Mouse (Mus musculus) forebrain, embryonic 11.5 days (tissue): ENCODE results near the gene Krt9. TPM values are rescaled to one million over a fixed set of nuclear protein-coding genes. Genes with fewer than 3 reads are reported as not detected.

Experiments
- ATAC-seq: fragments of 200-750 bp; cut with Nextera tagmentation; replicated peaks from 2 replicates; pipeline ENCODE4 v1.8.0; 2017; ENCODE audit warnings: moderate TSS enrichment; ENCODE audit not compliant: low FRiP score
- DNase-seq: peaks from one replicate; pipeline ENCODE4 v3.0.0-alpha.2; 2017; ENCODE audit warnings: low spot score
- H3K27ac ChIP-seq: fragments of 300-500 bp; sonication (generic); 2 replicates; pipeline ENCODE4 v1.5.1; 2014; ENCODE audit warnings: low read depth, low read length
- H3K27me3 ChIP-seq: fragments of 300-500 bp; sonication (generic); 2 replicates; pipeline ENCODE4 v1.6.1; 2014; ENCODE audit warnings: mild to moderate bottlenecking, low read length, mixed read lengths; ENCODE audit not compliant: control insufficient read depth, insufficient read depth
- H3K36me3 ChIP-seq: fragments of 300-500 bp; sonication (generic); 2 replicates; pipeline ENCODE4 v1.6.1; 2014; ENCODE audit warnings: mild to moderate bottlenecking, low read length, moderate library complexity, mixed read lengths; ENCODE audit not compliant: control insufficient read depth, insufficient read depth
- H3K4me1 ChIP-seq: fragments of 300-500 bp; sonication (generic); replicated peaks from 2 replicates; pipeline ENCODE4 v1.6.1; 2014; ENCODE audit warnings: low read length, mixed read lengths; ENCODE audit not compliant: control insufficient read depth, insufficient read depth
- H3K4me2 ChIP-seq: fragments of 300-500 bp; sonication (generic); 2 replicates; pipeline ENCODE4 v1.6.1; 2014; ENCODE audit warnings: low read depth, mild to moderate bottlenecking, low read length, moderate library complexity, mixed read lengths; ENCODE audit not compliant: severe bottlenecking
- H3K4me3 ChIP-seq: fragments of 300-500 bp; sonication (generic); 2 replicates; pipeline ENCODE4 v1.5.1; 2014; ENCODE audit warnings: low read depth, low read length
- H3K9ac ChIP-seq: fragments of 300-500 bp; sonication (generic); 2 replicates; pipeline ENCODE4 v1.6.1; 2014; ENCODE audit warnings: low read length
- H3K9me3 ChIP-seq: fragments of 300-500 bp; sonication (generic); 2 replicates; pipeline ENCODE4 v1.6.1; 2016; ENCODE audit warnings: low read length, mixed read lengths; ENCODE audit not compliant: control insufficient read depth
- WGBS: fragments of 180-500 bp; shearing (Covaris S2); extraction: QIAGEN DNeasy Blood & Tissue Kit; methylation state at CpG from one replicate; pipeline ENCODE4 v1.1.7; 2014; 5-methylcytosine and 5-hydroxymethylcytosine counted together
- polyA plus RNA-seq: library from polyadenylated mRNA; unstranded; fragments of >200 nt; fragmentation: Nextera tagmentation; extraction: Ambion mirVana; gene quantifications from 2 replicates; pipeline ENCODE4 v1.2.1, GENCODE M21; 2014

Krt9 gene
- polyA plus RNA-seq, 1 experiment from 2014 or later, result not detected

GRCm38 (mm10) chr11:100164392-100164791, 28.7 kb downstream of the Krt9 start:
- Histone ChIP-seq H3K36me3 (no peaks in the 10 kb centered on the region), H3K4me1 (no peaks in the 10 kb centered on the region), H3K9ac (no peak overlapping the region), H3K27ac (no peak overlapping the region), H3K4me2 (no peak overlapping the region), H3K9me3 (no peaks in the 10 kb centered on the region), H3K27me3 (no peaks in the 10 kb centered on the region), H3K4me3 (no peak overlapping the region)
- 70% methylated on average over 7 of the region's 7 CpGs for WGBS
- DNase-seq (no peak), ATAC-seq (no peak)

DNA sequence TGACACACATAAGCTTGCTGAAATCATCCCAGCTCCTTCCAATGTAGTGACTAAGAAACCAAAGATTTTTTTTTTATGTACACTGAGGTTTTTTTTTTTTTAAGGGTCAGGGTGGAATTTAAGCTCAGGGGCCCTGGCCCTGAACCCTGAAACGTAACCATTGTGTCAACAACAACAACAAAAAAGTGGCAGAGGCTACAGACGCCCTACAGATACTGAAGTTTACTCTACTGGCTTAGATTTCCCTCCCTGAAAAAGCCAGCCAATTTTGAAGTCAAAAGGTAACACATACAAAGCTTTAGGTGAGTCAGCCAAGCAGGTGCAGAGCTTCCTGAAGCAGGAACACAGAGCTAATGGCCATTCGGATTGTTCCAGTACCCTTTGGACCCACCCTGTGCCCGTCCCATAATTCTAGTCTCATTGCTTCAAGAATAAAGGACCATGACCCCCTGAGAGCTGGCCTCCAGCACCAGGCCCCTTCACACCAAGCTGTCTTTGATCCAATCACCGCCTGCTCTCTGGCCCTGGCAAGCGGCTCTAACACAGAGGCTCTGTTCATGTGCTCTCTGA, 35.1 kb downstream of the Krt9 start:
- no peak for DNase-seq
- H3K4me3 ChIP-seq, result no peak overlapping the region
- no peaks in the 10 kb centered on the region for H3K4me1 ChIP-seq
- no peaks in the 10 kb centered on the region for H3K27me3 ChIP-seq
- no peaks in the 10 kb centered on the region for H3K36me3 ChIP-seq
- WGBS, result 75% methylated on average over 6 of the region's 6 CpGs
- H3K9ac ChIP-seq, result no peak overlapping the region
- no peaks in the 10 kb centered on the region for H3K9me3 ChIP-seq
- no peak overlapping the region for H3K27ac ChIP-seq
- ATAC-seq, result no peak
- no peak overlapping the region for H3K4me2 ChIP-seq

DNA sequence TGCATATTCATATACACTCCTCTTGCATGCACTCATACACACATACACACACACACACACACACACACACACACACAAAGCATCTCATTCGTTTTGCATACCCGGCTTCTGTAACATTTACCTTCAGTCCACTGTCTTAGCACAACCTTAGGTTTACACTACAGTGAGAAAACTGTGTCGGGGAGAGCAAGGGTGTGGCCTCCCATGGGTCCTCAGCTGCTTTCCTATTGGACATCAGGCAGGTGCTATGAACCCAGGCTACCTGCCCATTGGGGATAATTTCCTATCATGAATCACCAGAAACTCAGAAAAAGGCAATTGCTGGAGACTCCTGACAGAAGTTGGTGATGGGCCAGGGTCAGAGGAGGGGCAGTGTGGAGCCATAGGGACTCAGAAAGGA, 35.7 kb downstream of the Krt9 start:
- WGBS, result 87% methylated on average over 3 of the region's 3 CpGs
- H3K36me3 ChIP-seq, result no peaks in the 10 kb centered on the region
- H3K9me3 ChIP-seq, result no peaks in the 10 kb centered on the region
- no peak overlapping the region for H3K9ac ChIP-seq
- no peaks in the 10 kb centered on the region for H3K27me3 ChIP-seq
- no peak for ATAC-seq
- no peaks in the 10 kb centered on the region for H3K4me1 ChIP-seq
- H3K4me2 ChIP-seq, result no peak overlapping the region
- no peak for DNase-seq
- H3K4me3 ChIP-seq, result no peak overlapping the region
- H3K27ac ChIP-seq, result no peak overlapping the region

DNA sequence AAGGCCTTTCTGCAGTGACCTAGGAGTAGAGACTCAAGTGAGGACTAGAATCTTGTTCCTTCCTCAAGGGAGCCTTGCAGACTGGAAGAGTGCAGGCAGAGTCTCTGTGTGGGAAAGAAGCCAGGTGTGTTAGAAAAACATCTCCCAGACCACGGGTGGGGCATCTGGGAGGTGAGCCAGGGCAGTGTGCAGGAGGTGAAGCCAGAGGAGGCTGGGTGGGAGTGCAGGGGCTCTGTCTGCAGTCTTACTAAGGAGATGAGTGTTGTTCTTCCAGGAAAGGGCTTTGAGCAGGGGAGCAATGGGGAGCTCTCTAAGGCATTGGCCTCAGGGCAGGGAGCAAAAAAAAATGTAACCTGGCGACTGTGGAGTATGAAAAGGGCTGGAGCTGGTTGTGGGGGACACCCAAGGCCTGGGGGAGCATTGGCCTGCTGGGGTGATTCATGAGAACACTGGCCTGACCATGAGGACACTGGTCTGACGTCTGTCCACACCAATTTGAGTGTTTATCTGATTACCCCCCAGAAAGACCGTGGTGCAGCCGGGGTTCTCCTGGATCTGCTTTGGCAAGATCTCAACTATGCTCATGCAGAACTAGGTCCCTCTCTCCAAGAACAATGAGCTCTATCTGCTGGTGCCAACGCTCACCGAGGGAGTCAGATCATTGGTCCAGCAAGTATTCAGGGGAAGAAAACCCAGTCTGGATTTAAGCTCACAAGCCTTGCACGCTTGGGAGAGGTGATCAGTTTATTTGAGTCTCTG, 37.4 kb downstream of the Krt9 start:
- ATAC-seq, result no peak
- no peak for DNase-seq
- Histone ChIP-seq H3K4me1 (no peaks in the 10 kb centered on the region), H3K9ac (no peak overlapping the region), H3K4me3 (no peak overlapping the region), H3K9me3 (no peaks in the 10 kb centered on the region), H3K27ac (no peak overlapping the region), H3K4me2 (no peak overlapping the region), H3K27me3 (no peaks in the 10 kb centered on the region), H3K36me3 (no peaks in the 10 kb centered on the region)
- WGBS, result 79% methylated on average over 8 of the region's 8 CpGs

DNA sequence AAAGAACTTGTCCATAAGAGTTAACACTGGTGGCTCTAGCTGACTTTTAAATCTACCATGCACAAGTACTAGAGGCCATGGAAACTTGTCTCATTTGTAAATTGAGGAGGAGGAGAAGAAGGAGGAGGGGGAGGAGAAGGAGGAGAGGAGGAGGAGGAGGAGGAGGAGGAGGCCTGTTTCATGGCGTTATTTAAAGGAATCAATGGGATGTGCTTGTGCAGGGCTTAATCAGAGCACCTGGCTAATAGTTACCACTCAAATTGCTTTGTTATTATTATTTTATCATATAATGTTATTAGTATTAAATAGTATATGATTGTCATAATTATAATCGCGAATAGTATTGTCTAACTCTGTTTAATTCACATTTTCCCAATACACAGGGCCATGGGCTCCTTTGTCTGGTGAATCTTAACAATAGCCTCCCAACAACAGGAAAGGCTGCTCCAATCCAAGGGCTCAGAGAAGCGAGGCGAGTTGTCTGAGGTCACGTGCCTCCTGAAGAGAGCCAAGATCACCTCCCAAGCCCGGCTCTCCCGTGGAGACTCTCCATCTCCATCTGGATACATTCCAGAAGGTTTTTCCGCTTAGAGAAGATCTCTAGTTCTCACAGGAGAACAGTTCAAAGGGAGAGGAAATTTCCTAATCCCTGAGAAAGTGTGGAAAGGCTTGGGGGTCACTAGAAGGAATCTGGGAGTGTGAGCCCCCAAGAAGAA, 44.3 kb downstream of the Krt9 start, which contains the start of gene Krt19:
Krt19 (minus strand) TSS at position 51 of the 716 bp plus-strand sequence.
- Histone ChIP-seq H3K27me3 (peaks cover 17% of the 10 kb centered on the region), H3K9ac (no peak within 1 kb of the TSS), H3K36me3 (no peaks in the 10 kb centered on the region), H3K4me2 (no peak within 1 kb of the TSS), H3K9me3 (no peaks in the 10 kb centered on the region), H3K4me3 (no peak within 1 kb of the TSS), H3K27ac (no peak within 1 kb of the TSS), H3K4me1 (peaks cover 3% of the 10 kb centered on the region; the same call in 1 of the 2 replicates)
- 53% methylated on average over 9 of the region's 9 CpGs for WGBS
- ATAC-seq (no peak), DNase-seq (no peak)

GRCm38 (mm10) chr11:100147566-100148353, 45.3 kb downstream of the Krt9 start:
- DNase-seq, result no peak
- Histone ChIP-seq H3K36me3 (no peaks in the 10 kb centered on the region), H3K9ac (no peak overlapping the region), H3K4me2 (no peak overlapping the region), H3K4me1 (peaks cover 3% of the 10 kb centered on the region; the same call in 1 of the 2 replicates), H3K27me3 (peaks cover 17% of the 10 kb centered on the region), H3K9me3 (no peaks in the 10 kb centered on the region), H3K4me3 (no peak overlapping the region), H3K27ac (no peak overlapping the region)
- 69% methylated on average over 5 of the region's 5 CpGs for WGBS
- ATAC-seq, result no peak

DNA sequence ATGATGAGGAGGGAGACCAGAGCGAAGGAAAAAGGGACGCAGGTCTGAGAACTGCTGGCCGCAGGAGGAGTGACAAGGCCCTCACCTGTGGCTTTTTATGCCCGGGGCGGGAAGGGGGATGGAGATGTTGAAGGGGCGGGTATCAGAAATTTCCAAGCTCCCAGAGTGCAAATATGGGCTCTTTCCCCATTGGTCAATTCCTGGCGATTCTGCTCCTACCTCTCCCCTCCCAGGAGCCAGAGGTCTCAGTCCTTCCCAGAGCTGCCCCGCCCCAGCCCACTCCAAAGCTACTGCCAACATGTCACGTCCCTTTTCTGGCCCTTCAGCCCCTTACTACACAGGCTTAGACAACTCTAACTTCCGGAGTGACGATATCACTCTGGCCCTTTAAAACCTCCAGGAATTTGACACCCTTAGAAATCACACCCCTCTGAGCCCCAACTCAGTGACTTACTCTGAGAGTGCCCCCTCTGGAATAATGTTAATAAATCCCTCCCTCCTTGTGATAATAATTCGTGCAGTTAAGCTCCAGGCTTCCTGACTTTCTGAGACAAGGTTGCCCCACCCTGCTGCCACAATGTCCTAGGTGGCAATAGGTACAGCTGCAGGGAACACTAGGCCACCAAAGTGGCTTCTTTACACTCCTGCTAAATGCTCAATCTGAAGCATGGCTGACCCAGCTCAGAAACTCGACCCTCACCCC, 47.0 kb downstream of the Krt9 start:
- Histone ChIP-seq H3K36me3 (no peaks in the 10 kb centered on the region), H3K4me1 (peaks cover 3% of the 10 kb centered on the region; the same call in 1 of the 2 replicates), H3K4me3 (peak overlapping the region; percentile 17; the same call in 1 of the 2 replicates), H3K4me2 (peak overlapping the region; percentile 48), H3K9me3 (no peaks in the 10 kb centered on the region), H3K9ac (no peak overlapping the region), H3K27ac (no peak overlapping the region), H3K27me3 (peaks cover 17% of the 10 kb centered on the region)
- ATAC-seq (no peak), DNase-seq (no peak)
- WGBS, result 2% methylated on average over 13 of the region's 13 CpGs

GRCm38 (mm10) chr11:100145104-100145503, 47.9 kb downstream of the Krt9 start:
- Histone ChIP-seq H3K4me1 (peaks cover 3% of the 10 kb centered on the region; the same call in 1 of the 2 replicates), H3K27me3 (peaks cover 17% of the 10 kb centered on the region), H3K27ac (no peak overlapping the region), H3K4me2 (peak overlapping the region; percentile 48), H3K36me3 (no peaks in the 10 kb centered on the region), H3K4me3 (peak overlapping the region; percentile 17; the same call in 1 of the 2 replicates), H3K9ac (no peak overlapping the region), H3K9me3 (no peaks in the 10 kb centered on the region)
- WGBS, result 1% methylated on average over 20 of the region's 20 CpGs
- no peak for DNase-seq
- ATAC-seq, result no peak
